Mouse (Mus musculus) bone marrow, adult 2 months (tissue): Measurements from ENCODE around the gene Otub1. TPM values are rescaled to one million over a fixed set of nuclear protein-coding genes. Genes with fewer than 3 reads are reported as not detected.

Experiments
- H3K27ac ChIP-seq: fragments of 200-500 bp; 2 replicates; pipeline ENCODE4 v1.5.1; 2012; ENCODE audit warnings: low read depth, mild to moderate bottlenecking, control low read depth, inconsistent platforms, low read length; ENCODE audit not compliant: control insufficient read depth, poor library complexity, insufficient read depth
- H3K4me1 ChIP-seq: fragments of 200-500 bp; 2 replicates; pipeline ENCODE4 v1.6.1; 2011; ENCODE audit warnings: low read length; ENCODE audit not compliant: control insufficient read depth, insufficient read depth
- H3K4me3 ChIP-seq: fragments of 200-500 bp; replicated peaks from 2 replicates; pipeline ENCODE3; 2011; ENCODE audit warnings: mild to moderate bottlenecking, low read depth, low read length, control low read depth; ENCODE audit not compliant: control insufficient read depth
- CTCF ChIP-seq: fragments of 200-500 bp; IDR thresholded peaks from 2 replicates; pipeline ENCODE4 v1.5.1; 2011; ENCODE audit warnings: low read length, control low read depth; ENCODE audit not compliant: control insufficient read depth, insufficient read depth
- POLR2A ChIP-seq: fragments of 200-500 bp; IDR thresholded peaks from 2 replicates; pipeline ENCODE4 v1.6.1; 2011; ENCODE audit warnings: low read depth, mild to moderate bottlenecking, control low read depth, low read length, borderline replicate concordance; ENCODE audit not compliant: control insufficient read depth
- WGBS: fragments of 180-500 bp; shearing (Covaris S2); methylation state at CpG from one replicate; pipeline ENCODE4 v1.1.7; 2018; 5-methylcytosine and 5-hydroxymethylcytosine counted together
- polyA plus RNA-seq: library from polyadenylated mRNA; stranded (reverse); fragments of >200 nt; gene quantifications from 2 replicates; pipeline ENCODE4 v1.2.4, GENCODE M21; 2011; ENCODE audit warnings: low replicate concordance; ENCODE audit not compliant: missing spikeins, insufficient read depth, insufficient read length

The Otub1 gene
- polyA plus RNA-seq, 1 experiment: 45.5 TPM

GRCm38 (mm10) chr19:7164820-7165323 is 41.2 kb downstream of the Otub1 start:
- under 1% methylated on average over 35 of the region's 35 CpGs for WGBS
- Histone ChIP-seq H3K4me3 (no peak overlapping the region), H3K4me1 (no peaks in the 10 kb centered on the region), H3K27ac (no peak overlapping the region)
- no peak for TF ChIP-seq CTCF
- TF ChIP-seq POLR2A: no peak

- WGBS: 12% methylated on average over 6 of the region's 6 CpGs
- H3K4me1 ChIP-seq: no peaks in the 10 kb centered on the region
- TF ChIP-seq CTCF: no peak
- no peak for TF ChIP-seq POLR2A
Observed at GRCm38 (mm10) chr19:7164238-7164637, 41.9 kb downstream of the Otub1 start.

GRCm38 (mm10) chr19:7161064-7161463 is 45.1 kb downstream of the Otub1 start:
- Histone ChIP-seq H3K4me1 (no peaks in the 10 kb centered on the region), H3K27ac (no peak overlapping the region), H3K4me3 (no peak overlapping the region)
- TF ChIP-seq CTCF (no peak), POLR2A (no peak)
- 81% methylated on average over 3 of the region's 3 CpGs for WGBS

More at GRCm38 (mm10) chr19:7164238-7164637, 41.9 kb downstream of the Otub1 start:
- H3K4me3 ChIP-seq: no peak overlapping the region
- H3K27ac ChIP-seq: no peak overlapping the region

- H3K4me3 ChIP-seq: no peak overlapping the region
- no peak overlapping the region for H3K27ac ChIP-seq
- no peaks in the 10 kb centered on the region for H3K4me1 ChIP-seq
- WGBS: 61% methylated on average over 14 of the region's 14 CpGs
- TF ChIP-seq POLR2A (no peak), CTCF (peak; percentile 66)
Observed at GRCm38 (mm10) chr19:7160151-7160906, 45.8 kb downstream of the Otub1 start.

GRCm38 (mm10) chr19:7157734-7158133 is 48.4 kb downstream of the Otub1 start:
- no peaks in the 10 kb centered on the region for H3K4me1 ChIP-seq
- TF ChIP-seq CTCF (no peak), POLR2A (no peak)
- no peak overlapping the region for H3K4me3 ChIP-seq
- H3K27ac ChIP-seq: no peak overlapping the region
- WGBS: 83% methylated on average over 14 of the region's 14 CpGs

- no peak for TF ChIP-seq POLR2A
- TF ChIP-seq CTCF: no peak
- 83% methylated on average over 6 of the region's 6 CpGs for WGBS
- no peaks in the 10 kb centered on the region for H3K4me1 ChIP-seq
- H3K27ac ChIP-seq: no peak overlapping the region
- H3K4me3 ChIP-seq: no peak overlapping the region
Observed at GRCm38 (mm10) chr19:7155196-7155595, 50.9 kb downstream of the Otub1 start.

- WGBS: 60% methylated on average over 7 of the region's 7 CpGs
- no peak overlapping the region for H3K4me3 ChIP-seq
- H3K27ac ChIP-seq: no peak overlapping the region
- H3K4me1 ChIP-seq: no peaks in the 10 kb centered on the region
- TF ChIP-seq CTCF: no peak
- TF ChIP-seq POLR2A: no peak
Observed at GRCm38 (mm10) chr19:7153232-7153631, 52.9 kb downstream of the Otub1 start.

GRCm38 (mm10) chr19:7151927-7152653 is 54.0 kb downstream of the Otub1 start:
- no peaks in the 10 kb centered on the region for H3K4me1 ChIP-seq
- H3K4me3 ChIP-seq: no peak overlapping the region
- TF ChIP-seq CTCF (no peak), POLR2A (no peak)
- WGBS: 82% methylated on average over 6 of the region's 6 CpGs
- no peak overlapping the region for H3K27ac ChIP-seq
